Mouse (Mus musculus): ENCODE data around the gene Espn.

Espn gene

DNA sequence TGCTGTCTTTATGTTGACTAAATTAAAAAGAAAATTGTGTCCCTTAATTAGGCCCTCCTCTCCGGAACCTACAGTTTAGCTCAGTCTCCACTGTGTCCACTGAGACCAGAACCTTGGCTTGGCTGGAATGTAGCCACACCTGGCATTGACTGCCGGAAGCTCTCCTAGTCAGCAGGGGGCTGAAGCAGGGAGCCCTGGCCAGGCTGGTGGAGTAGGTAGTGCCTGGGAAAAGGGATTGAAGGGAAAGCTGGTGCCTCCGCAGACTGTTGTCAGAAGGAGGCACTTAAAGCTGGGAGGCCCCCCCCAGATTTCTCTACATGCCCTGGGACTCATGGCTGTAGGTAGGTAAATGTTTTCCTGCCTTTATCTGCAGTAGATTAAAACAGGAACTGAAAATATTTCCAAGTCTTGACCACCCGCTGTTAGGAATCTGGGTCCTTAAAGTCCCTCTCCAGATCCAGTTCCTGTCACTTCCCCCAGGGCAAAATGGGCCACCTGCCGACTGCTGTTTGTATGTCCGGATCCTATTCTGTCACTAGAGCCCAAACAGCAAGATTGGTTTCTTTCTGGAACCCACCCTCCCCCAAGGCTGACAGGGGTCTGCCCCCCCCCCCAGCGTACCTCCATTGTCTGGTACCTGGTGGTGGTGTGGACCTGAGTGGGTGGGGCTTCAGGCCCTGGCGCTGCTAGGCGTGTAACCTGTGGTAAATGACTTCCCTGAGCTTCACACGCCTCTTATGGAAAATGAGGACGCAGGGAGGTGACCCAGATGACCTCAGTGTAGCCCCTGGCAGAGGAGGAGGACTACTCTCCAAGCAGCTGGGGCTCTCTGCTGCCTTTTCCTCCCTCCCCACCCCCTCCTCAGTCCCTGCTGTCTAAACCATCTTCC lies 54.0 kb downstream of the Espn start:
- no peak for DNase-seq (ENCODE audit: low spot score in 2 of 2)

DNA sequence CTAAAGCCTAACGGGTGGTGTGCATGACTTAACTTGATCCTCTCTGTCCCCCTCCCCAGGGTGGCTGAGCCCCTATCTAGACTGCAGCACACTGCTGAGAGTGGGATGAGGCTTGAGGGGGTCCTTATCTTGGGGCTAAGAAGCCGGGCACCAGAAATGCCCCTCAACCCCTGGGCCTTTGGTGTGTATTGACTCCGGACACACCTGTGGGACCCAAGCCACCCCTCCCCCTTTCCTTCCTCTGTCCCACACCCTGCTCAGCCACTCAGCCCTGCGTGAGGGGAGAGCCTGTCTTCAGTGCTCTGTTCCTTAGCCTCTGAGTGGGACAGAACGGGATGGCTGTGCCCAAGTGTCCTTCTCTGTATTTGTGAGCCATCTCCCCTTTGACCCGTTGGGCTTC lies 55.2 kb downstream of the Espn start:
- no peak for DNase-seq (ENCODE audit: low spot score in 2 of 2)

DNA sequence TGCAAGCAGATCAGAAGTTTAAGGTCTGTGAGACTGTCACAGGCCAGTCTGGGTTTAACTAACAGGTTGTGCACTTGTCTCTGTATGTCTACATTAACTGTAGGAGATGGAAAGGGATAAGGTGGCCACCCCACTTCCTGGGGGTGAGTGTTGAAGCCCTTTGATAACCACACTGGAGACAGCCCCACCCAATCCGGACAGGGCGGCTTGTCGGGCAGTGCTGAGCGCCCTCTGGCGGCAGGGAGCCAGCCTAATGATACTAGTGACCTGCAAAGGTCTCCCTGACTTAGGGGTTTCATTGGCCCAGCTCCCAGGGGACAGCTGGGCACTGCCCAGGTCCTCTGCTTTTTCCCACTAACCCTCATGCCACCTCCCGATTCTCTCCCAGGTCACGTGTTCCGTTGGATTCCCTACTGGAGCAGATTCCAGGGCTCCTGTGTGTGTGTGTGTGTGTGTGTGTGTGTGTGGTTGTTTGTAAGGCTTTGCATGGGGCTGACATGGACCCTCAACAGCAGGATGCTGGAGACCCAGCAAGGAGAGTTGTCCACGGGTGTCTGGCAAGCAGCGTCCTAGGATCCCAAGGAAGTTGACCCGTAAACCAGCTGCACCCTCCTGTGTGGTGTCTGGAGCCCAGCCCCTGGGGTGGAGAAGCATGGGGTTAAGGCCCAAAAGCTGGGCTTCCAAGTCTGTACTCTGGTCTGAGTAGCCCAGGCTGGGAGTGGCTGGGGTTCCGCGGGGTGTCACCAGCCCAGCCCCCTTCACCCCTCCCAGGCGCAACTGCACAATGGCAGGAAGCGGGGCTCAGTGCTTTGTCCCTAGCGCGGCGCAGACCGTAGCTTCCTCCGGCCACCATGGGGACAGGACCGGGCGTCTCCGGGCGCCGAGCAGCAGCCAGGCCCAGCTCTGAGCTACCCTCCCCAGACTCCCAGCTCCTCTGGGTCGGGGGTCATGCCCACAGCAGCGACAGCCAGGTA lies 55.9 kb downstream of the Espn start:
- DNase-seq (ENCODE audit: low spot score in 2 of 2): peak; percentile 90 to 97

DNA sequence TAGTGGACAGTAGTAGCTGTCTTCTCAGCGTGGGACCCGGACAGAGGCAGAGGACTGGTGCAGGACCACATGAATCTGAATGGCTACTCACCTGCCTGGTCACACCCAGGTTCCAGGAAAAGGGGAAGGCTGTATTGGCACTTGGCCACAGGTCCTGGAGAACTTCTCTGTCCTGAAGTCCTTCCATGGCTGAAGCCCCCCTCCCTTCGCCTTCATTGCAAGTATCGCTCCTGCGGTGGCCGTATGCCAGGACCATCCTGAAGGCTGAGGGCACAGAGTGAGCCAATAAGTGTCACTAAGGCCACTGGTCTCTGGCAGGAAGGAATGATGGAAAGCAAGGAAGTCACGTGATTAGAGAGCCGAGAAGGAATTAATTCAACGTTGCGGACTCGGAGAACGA lies 57.9 kb downstream of the Espn start:
- no peak for DNase-seq (ENCODE audit: low spot score in 2 of 2)

DNA sequence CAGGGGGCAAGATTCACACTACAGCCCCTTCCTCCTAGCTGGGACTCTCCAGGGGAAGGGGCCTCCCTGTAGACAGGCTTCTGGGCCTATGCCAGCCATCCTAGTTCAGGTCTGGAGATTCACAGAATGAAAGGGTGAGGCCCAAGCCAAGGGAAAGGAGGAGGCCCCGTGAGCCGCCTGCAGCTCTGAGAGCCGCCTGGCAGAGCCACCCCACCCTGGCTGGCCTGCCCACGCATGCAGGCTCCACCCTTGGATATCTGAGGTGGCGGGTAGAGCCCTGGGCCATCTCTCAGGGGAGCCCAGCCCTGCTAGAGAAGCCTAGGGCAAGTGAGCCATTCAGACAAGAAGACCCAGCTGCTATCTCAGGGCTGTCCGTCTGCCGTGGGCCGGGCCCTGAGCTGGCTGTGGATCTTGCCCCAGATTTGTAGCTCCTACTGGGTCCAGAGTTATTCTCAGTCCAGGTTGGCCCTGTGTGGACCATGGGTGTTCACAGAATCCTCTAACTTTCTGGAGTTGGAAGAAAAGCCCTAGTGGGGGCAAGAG lies 59.3 kb downstream of the Espn start:
- DNase-seq (ENCODE audit: low spot score in 2 of 2): peak; percentile 79 to 86

DNA sequence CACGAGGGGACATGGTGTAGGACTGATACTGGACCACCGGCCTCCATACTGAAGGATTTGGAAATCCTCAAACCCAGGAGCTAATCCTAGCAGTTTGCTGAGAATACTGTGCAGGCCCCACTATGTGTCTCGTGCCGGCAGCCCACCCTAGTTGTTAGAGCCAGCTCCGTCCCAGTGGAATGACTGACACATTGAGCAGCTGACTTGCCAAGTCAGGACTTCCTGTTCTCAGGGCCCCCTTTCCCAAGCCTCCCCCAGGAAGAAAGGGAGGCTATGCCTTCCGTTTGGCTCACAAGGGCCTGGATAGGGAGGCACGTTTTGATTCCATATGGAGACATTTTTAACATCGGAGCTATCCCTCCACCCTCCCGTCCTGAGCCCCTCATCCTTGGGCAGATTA lies 62.0 kb downstream of the Espn start:
- no peak for DNase-seq (ENCODE audit: low spot score in 2 of 2)

DNA sequence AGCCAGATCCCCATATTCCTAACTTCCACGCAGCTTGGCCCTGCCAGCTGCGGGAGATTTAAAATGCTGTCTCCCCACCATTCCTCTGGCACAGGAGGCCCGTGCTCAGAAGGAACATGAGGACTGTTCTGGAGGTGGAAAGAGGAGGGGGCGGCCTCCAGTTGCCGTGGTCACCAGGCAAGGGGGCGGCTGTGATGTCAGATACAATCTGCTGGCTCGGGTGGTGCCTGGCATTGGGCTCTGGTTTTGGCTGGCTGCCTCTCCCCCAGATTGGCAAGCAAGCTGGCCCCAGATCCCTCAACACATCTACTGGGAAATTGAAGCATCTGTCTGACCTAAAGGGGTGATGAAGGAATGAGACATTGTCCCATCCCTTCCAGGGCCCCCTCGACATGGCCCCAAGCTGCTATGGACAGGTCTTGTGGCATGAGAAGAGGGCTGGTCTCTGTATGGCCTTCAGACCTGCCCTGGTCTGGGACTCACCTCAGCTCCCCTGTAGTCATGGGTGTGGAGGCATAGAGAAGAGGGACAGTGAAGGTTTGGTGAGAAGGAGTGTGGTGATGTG lies 63.5 kb downstream of the Espn start:
- DNase-seq (ENCODE audit: low spot score in 2 of 2): no peak

DNA sequence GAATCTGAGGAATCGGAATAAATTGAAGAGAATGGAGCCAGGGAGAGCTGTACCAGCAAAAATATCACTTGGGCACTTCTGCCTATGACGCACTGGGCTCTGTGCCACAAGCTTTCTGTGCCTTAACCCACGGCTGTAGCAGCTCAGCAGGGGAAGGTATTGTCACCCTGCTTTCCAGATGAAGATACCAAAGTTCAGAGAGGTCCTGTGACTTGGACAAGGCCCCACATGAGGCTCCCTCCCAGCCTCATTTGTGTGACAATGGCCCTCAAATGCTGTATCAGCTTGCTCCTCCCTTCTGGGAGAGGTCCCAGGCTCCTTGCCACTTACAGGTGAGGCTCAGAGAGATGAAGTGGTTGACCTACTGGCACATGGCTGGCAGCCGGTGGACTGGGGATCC lies 64.0 kb downstream of the Espn start:
- no peak for DNase-seq (ENCODE audit: low spot score in 2 of 2)

DNA sequence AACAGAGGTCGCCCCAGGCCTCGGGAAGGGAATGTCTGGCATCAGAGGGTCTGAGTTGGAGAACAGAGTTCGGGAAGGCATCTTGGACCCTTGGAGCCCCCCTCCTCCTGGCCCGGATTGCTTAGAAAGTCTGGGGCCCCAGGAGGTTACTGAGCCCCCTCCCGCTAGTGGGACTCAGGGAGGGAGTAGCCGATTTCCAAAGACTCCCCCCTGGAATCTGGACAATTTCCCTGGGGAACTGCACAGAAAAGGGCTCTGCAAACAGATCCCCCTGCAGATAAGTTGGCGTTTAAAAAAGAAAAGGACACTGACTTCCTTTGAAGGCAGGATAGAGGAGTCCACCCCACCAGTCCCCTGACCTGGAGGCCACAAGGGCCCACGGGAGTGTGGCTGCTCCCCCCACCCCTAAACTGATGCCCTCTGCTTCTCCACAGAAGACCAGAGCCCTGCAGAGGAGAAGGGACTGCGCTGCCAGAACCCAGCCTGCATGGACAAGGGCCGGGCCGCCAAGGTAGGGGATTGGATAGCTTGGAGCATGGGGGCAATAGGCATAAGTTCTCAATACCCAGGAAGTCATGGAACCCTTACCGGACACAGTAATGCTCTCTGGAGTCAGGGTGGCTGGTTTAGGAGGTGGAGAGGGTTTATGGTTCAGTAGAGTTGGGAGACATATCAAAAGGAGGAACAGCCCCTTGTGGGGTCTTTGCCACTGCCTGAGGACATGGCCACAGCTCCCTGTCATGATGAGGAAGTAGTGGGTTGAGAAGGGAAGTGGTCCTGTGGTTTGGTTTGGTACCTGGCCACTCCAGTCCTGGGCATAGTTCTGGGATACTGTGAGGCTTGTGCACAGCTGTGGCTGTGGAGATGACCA lies 64.7 kb downstream of the Espn start:
- no peak for DNase-seq (ENCODE audit: low spot score in 2 of 2)

DNA sequence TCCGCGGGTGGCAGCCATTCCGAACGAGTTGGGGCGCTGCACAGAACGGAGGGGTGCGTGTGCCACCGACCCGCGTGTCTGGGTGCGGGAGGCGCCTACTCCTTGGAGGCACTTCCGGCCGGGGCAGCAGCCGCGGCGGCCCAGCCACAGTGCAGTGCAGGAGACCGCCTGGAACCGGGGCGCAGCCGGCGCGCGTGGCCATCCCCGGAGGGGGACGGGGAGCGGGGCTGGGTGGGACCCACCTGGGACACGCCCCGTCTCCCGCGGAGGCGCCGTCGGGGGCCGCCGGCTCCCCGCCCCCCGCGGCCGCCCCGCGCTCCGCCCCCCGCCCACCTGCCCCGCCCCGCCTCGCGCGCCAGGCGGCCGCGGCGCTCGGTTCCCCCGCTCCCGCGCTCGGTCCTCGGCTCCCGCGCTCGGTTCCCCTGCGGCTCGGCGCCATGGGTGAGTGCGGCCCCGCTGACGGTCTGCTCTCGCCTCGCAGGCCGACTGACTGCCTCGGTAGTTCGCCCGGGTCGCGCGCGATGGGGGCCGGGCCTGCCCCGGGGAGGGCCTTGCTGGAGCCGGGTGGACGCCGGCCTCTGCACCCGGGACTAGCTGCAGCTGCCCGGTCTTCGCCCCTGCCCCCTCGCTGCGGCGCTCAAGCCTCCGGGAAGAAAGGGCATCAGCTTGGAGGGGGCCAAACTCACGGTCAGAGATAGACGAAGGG lies 65.5 kb downstream of the Espn start:
- peak; percentile 54 to 83 for DNase-seq (ENCODE audit: low spot score in 2 of 2)

DNA sequence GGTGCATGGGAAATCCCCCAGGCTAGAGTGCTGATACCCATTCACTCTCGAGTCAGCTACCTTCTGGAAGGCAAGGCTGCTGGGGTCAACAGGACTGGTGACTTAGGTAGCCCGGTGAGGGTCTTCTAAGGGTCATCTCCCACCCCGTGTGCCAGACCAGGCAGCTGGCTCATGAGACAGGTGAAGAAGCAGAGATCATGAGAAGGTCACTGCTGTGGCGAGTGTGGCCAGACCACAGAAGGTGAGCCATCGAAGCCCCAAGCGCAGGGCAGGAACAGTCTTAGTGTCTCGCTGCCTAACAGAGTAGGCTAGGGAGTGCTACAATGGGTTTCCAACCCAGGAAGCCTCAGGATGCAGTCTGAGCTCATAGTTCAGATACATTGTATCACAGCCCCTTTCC lies 67.6 kb downstream of the Espn start:
- DNase-seq (ENCODE audit: low spot score in 2 of 2): no peak

DNA sequence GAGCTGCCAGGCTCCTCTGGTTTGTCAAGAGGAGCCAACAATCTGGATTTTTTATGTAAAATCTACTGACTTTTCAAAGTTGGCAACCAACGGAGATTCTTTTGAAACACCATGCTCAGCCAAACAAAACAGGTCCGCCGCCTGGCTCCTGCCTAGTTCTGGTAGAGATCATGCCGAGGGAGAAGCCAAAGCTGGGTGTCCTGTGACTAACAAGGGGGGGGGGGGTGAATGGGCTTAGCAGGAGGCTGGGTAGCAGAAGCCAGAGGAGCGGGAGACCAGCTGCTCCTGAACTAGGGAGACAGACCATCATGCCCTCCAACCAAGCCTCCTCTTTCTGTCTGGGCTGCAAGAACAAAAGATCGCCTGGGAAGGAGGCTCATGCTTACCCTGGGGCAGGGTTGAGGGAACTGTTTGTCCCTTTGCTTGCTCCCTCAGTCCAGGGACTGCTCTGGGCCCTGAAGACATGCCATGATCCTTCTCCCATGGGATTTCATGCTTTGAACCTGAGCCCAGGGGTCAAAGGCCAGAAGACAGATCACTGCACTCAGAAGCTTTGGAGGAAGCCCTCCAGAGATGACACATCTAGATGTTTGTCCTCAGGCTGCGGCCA lies 68.5 kb downstream of the Espn start:
- no peak for DNase-seq (ENCODE audit: low spot score in 2 of 2)

DNA sequence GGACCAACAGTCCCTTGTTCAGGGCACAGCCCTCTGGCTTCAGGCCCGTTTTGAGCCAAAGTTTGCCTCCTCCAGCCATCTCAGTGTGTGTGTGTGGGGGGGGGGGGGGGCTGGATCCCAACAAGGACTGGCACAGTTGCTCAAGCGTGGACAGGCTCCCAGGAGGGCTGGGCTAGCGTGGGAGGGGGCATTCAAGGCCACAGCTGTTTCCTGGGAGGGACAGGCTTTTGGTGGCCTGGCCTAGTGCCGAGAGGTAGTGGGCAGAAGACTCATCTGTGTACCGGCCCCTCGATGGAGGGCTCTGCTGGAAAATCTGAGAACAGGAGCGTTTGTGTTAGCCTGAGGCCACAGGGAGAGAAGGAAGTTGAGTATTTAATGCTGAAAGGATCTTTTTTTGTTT lies 72.2 kb downstream of the Espn start:
- no peak for DNase-seq (ENCODE audit: low spot score in 2 of 2)

DNA sequence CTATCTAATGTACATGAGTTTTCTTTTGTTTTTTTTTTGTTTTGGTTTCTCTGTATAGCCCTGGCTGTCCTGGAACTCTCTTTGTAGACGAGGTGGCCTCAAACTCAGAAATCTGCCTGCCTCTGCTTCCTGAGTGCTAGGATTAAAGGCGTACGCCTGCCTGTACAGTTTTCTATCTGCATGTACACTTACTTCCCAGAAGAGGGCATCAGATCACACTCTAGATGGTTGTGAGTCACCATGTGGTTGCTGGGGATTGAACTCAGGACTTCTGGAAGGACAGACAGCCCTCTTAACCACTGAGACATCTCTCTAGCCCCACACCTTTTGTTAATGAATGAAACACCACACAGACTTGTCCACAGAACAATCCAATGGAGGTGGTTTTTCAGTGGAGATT lies 72.9 kb downstream of the Espn start:
- no peak for DNase-seq (ENCODE audit: low spot score in 2 of 2)

DNA sequence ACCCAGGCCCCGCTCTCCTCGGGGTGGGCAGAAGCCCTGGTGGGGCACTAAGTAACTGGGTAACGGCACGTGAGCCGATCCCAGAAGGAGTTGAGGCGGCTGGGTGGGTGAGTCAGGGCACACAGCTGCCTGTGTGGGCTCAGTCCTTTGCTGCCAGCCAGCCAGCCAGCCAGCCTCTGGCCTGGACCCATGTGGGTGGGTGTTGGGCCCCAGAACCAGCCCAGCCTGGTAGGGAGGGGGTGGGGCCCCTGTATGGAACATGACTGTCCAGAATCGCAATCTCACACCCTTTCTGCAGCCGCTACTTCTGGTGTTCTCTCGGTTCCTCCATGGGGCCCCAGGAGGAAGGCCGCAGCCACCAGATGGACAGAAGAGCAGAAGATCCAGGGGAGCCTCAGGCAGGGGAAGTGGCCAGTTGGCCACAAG lies 74.1 kb downstream of the Espn start:
- peak in 1 of 2 experiments; percentile 60 for DNase-seq (ENCODE audit: low spot score in 2 of 2)

DNA sequence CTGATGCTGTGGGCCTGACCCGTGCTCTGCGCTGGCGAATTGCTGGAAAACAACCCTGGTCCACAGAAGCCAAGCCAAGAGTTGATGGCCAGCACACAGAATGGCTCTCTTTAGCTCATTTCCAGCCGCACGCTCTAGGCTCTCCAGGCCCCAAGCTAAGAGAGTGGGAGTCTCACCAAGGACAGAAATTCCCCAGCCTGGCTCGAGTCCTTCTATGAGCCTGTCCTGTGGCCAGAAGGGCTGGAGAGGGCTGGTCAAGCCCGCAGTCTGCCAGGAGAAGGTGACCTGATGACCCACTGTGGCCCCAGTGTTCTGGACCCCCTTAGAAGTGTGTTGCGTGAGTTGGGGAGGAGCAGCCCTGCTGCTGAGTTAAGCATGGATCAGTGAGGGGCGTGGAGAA lies 75.0 kb downstream of the Espn start:
- no peak for DNase-seq (ENCODE audit: low spot score in 2 of 2)

DNA sequence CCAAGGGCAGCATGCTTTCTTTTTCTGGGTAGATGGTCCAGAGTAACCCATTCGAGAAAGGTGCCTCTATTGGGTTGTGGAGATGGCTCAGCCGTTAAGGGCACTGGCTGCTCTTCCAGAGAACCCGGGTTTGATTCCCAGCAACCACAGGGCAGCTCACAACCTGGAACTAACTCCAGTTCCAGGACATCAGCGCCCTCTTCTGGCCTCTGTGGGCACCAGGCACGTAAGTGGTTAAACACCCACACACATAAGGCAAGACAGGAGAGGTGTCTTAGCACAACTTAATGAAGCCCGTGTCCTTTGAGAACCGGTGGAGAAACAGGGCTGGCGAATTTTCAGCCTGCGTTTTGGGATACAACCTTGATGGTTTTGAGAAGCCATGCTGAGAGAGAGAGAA lies 77.6 kb downstream of the Espn start:
- DNase-seq (ENCODE audit: low spot score in 2 of 2): no peak

DNA sequence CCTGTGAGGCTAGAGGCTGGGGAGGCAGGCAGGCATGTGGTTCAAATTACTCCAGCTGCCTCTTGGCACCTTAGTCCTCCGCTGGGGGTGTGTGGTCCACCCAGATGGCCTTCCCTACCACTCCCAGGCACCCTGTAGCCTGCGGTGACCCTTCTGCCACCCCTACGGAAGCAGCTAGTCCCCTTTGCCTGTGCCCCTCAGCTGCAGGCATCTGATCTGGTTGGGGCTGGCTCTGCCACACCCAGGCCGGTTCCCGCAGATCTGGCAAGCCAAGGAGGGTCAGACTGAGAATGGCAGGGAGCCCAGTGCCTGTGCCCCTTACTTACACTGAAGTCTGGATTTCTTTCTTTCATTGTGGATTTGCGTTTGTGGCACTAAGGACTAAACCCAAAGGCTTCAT lies 78.5 kb downstream of the Espn start:
- no peak for DNase-seq (ENCODE audit: low spot score in 2 of 2)

DNA sequence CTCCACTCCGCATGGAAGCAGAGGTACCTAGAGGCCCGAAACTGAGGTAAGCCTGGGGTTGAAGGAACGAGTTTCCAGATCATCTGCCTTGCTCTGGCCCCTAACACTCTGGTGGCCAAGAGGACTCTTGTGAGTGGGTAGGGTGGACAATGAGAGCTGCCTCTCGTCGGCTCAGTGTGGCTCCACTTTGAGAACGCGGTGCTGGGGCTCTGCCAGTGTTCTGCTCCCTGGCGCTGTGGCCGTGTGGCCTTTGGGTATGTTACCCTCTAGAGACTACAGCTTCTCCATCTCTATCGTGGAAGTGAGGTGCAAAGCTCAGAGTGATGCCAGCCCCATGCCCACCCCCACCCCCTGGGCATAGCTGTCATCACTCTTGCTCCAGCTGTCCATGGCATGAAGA lies 79.5 kb downstream of the Espn start:
- DNase-seq (ENCODE audit: low spot score in 2 of 2): no peak

DNA sequence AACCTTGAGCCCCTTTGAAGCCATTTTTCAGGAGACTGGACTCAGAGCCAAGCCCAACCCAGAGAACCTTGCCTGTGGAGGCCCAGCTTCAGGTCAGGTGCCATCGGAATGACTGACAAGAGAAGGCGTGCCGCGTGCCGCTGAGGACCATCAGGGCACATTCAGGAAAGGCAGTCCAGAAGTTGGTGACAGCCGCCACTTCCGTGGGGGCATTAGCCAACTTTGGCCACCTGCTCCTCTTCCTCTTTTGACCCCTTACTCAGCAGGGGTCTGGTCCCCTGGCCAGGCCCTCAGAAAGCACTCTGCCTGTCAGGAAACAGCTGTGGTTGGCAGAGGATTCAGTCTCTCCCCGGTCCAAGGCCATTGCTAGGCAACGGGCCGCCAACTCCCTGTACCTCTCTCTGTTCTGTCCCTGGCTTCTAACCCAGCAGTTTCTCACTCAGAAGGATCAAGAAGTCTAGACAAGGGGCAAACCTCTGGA lies 80.0 kb downstream of the Espn start, which contains the start of gene Plekhg5:
TSS of gene Plekhg5 (plus strand) at position 378 of the 481 bp plus-strand sequence.
- peak in 1 of 2 experiments; percentile 62 for DNase-seq (ENCODE audit: low spot score in 2 of 2)
